Mouse (Mus musculus): ENCODE measurements at regions not wholly inside any gene's neighbourhood (a gene's known extent, or its start where the extent isn't known, plus 50 kb on each side); places are given as distances from the start of the nearest gene placed in this dataset.
A peak's percentile ranks its signal among the peaks of the same experiment; 100 is the strongest.

DNA sequence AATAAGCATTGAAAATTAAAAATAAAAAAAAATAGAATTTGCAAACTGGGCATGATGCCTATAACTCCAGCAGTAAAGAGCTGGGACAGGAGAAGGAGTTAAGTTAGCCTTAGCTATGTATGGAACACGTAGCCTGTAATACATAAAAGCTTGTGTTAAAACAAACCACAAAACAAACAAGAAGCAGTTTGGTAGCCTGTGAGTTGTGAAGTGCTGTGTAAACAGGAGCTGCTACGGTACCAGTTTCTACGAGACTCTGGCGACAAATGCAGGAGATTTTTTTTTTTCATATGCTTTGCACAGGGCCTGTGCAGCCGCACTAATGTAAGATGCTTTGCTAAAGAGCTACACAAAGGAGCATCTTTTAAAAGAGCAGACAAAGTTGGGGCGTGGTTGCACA lies 1159.1 kb downstream of the 4930447A16Rik start:
- no peak overlapping the region for H3K4me3 ChIP-seq (ENCODE audit: low read depth, low read length)
- no peaks in the 10 kb centered on the region for H3K27me3 ChIP-seq (replicated peaks; ENCODE audit: control insufficient read depth, insufficient read depth, low read length)
- 80% methylated on average over 6 of the region's 6 CpGs for WGBS
- no peaks in the 10 kb centered on the region for H3K9me3 ChIP-seq (replicated peaks; ENCODE audit: control insufficient read depth, low read length)
- H3K4me2 ChIP-seq (ENCODE audit: low read length) = no peak overlapping the region
- H3K27ac ChIP-seq (ENCODE audit: low read depth, low read length) = no peak overlapping the region
- no peak overlapping the region for H3K9ac ChIP-seq (ENCODE audit: low read length)
- DNase-seq (ENCODE audit: low spot score) (no peak), ATAC-seq (no peak)
- H3K4me1 ChIP-seq (ENCODE audit: control insufficient read depth, insufficient read depth, low read length) = no peaks in the 10 kb centered on the region
- H3K36me3 ChIP-seq (ENCODE audit: control insufficient read depth, insufficient read depth, low read length) = no peaks in the 10 kb centered on the region

- whole genome bisulfite sequencing = 66% methylated on average over 4 of the region's 4 CpGs
- Histone ChIP-seq H3K4me1 (ENCODE audit: control insufficient read depth, insufficient read depth, low read length) (no peaks in the 10 kb centered on the region), H3K27me3 (replicated peaks; ENCODE audit: control insufficient read depth, insufficient read depth, low read length) (no peaks in the 10 kb centered on the region), H3K4me3 (ENCODE audit: low read depth, low read length) (no peak overlapping the region), H3K9ac (ENCODE audit: low read length) (no peak overlapping the region), H3K36me3 (ENCODE audit: control insufficient read depth, insufficient read depth, low read length) (no peaks in the 10 kb centered on the region), H3K9me3 (replicated peaks; ENCODE audit: control insufficient read depth, low read length) (no peaks in the 10 kb centered on the region), H3K4me2 (ENCODE audit: low read length) (no peak overlapping the region), H3K27ac (ENCODE audit: low read depth, low read length) (no peak overlapping the region)
- ATAC-seq (0 out of 2 replicates have a peak, but pooled peaks have one; percentile 34), DNase-seq (ENCODE audit: low spot score) (peak; percentile 47)
Measured at GRCm38 (mm10) chr15:38585610-38586009, 1160.3 kb downstream of the 4930447A16Rik start.

- no peak for DNase-seq (ENCODE audit: low spot score)
- Histone ChIP-seq H3K9me3 (replicated peaks; ENCODE audit: control insufficient read depth, low read length) (no peaks in the 10 kb centered on the region), H3K27ac (ENCODE audit: low read depth, low read length) (no peak overlapping the region), H3K9ac (ENCODE audit: low read length) (no peak overlapping the region), H3K4me1 (ENCODE audit: control insufficient read depth, insufficient read depth, low read length) (no peaks in the 10 kb centered on the region), H3K4me3 (ENCODE audit: low read depth, low read length) (no peak overlapping the region), H3K27me3 (replicated peaks; ENCODE audit: control insufficient read depth, insufficient read depth, low read length) (no peaks in the 10 kb centered on the region), H3K36me3 (ENCODE audit: control insufficient read depth, insufficient read depth, low read length) (no peaks in the 10 kb centered on the region), H3K4me2 (ENCODE audit: low read length) (no peak overlapping the region)
- 69% methylated on average over 10 of the region's 10 CpGs for WGBS
- no peak for ATAC-seq
Measured at GRCm38 (mm10) chr15:38586594-38586993, 1161.2 kb downstream of the 4930447A16Rik start.

DNA sequence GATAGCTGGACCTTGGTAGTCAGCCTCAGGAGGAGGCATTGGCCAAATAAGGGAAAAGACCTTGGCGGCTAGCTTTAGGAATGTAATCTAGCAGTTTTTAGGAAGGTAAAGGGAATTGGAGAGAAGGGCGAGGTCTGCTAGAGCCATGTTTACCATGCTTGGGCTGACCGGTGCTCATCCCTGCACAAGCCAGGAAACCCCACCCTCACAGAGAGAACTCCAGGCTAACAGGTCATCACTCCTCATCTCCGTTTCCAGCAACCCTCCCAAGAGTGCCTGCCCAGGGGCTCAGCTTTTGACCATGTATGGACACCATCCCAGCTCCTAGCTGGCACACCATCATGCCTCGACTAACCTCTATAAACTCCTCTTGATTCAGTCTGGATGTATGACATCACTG lies 1162.9 kb downstream of the 4930447A16Rik start:
- no peak overlapping the region for H3K4me2 ChIP-seq (ENCODE audit: low read length)
- no peak overlapping the region for H3K4me3 ChIP-seq (ENCODE audit: low read depth, low read length)
- WGBS = 78% methylated on average over 5 of the region's 5 CpGs
- ATAC-seq (no peak), DNase-seq (ENCODE audit: low spot score) (no peak)
- H3K27ac ChIP-seq (ENCODE audit: low read depth, low read length) = no peak overlapping the region
- no peaks in the 10 kb centered on the region for H3K9me3 ChIP-seq (replicated peaks; ENCODE audit: control insufficient read depth, low read length)
- no peaks in the 10 kb centered on the region for H3K27me3 ChIP-seq (replicated peaks; ENCODE audit: control insufficient read depth, insufficient read depth, low read length)
- no peaks in the 10 kb centered on the region for H3K4me1 ChIP-seq (ENCODE audit: control insufficient read depth, insufficient read depth, low read length)
- H3K9ac ChIP-seq (ENCODE audit: low read length) = no peak overlapping the region
- no peaks in the 10 kb centered on the region for H3K36me3 ChIP-seq (ENCODE audit: control insufficient read depth, insufficient read depth, low read length)

GRCm38 (mm10) chr15:38589010-38589409 lies 1163.7 kb downstream of the 4930447A16Rik start:
- Histone ChIP-seq H3K36me3 (ENCODE audit: control insufficient read depth, insufficient read depth, low read length) (no peaks in the 10 kb centered on the region), H3K4me1 (ENCODE audit: control insufficient read depth, insufficient read depth, low read length) (no peaks in the 10 kb centered on the region), H3K9me3 (replicated peaks; ENCODE audit: control insufficient read depth, low read length) (no peaks in the 10 kb centered on the region), H3K27me3 (replicated peaks; ENCODE audit: control insufficient read depth, insufficient read depth, low read length) (no peaks in the 10 kb centered on the region), H3K4me2 (ENCODE audit: low read length) (no peak overlapping the region), H3K27ac (ENCODE audit: low read depth, low read length) (no peak overlapping the region), H3K4me3 (ENCODE audit: low read depth, low read length) (no peak overlapping the region), H3K9ac (ENCODE audit: low read length) (no peak overlapping the region)
- no peak for ATAC-seq
- WGBS = 87% methylated on average over 2 of the region's 2 CpGs
- no peak for DNase-seq (ENCODE audit: low spot score)

DNA sequence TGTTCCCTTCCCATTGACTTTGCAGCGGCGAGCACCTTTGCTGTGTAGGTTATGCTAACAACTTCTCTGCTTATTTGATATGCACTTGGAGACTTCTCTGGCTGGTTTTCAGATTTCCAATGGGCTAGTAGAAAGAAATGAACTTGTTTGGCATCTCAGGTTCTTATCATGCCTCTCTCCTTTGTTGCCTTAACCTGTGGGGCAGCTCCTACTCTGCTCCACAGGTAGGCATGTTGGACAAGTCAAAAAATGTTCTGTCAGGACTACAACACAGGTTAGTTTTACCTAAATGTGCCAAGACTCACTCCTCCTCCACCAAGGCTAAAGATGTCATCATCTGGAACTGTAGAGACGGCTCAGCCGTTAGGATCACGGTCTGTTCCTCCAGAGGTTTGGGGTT lies 1164.3 kb downstream of the 4930447A16Rik start:
- ATAC-seq = no peak
- no peak for DNase-seq (ENCODE audit: low spot score)
- Histone ChIP-seq H3K36me3 (ENCODE audit: control insufficient read depth, insufficient read depth, low read length) (no peaks in the 10 kb centered on the region), H3K27ac (ENCODE audit: low read depth, low read length) (no peak overlapping the region), H3K9ac (ENCODE audit: low read length) (no peak overlapping the region), H3K9me3 (replicated peaks; ENCODE audit: control insufficient read depth, low read length) (no peaks in the 10 kb centered on the region), H3K4me1 (ENCODE audit: control insufficient read depth, insufficient read depth, low read length) (no peaks in the 10 kb centered on the region), H3K4me3 (ENCODE audit: low read depth, low read length) (no peak overlapping the region), H3K27me3 (replicated peaks; ENCODE audit: control insufficient read depth, insufficient read depth, low read length) (no peaks in the 10 kb centered on the region), H3K4me2 (ENCODE audit: low read length) (no peak overlapping the region)
- 96% methylated on average over 5 of the region's 5 CpGs for WGBS

DNA sequence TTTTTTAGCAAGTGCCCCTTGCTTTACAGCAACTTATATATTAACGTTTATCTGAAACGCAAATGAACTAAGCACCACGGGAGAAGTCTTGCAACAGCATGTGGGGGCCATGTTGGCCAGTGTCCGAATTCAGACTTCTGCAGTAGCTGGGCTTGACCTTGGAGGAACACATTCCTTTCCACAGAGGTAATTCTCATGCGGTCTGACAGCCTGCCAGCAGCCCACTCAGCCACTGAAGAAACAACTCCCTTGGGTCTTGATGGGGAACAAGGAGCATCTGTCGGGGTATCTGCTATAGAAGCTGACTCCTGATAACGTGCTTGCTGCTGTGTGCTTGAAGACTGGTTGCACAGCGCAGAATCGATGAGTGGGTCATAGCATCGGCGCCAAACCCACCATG lies 1168.7 kb downstream of the 4930447A16Rik start:
- WGBS = 89% methylated on average over 11 of the region's 11 CpGs
- DNase-seq (ENCODE audit: low spot score) (no peak), ATAC-seq (no peak)
- no peak overlapping the region for H3K27ac ChIP-seq (ENCODE audit: low read depth, low read length)
- no peaks in the 10 kb centered on the region for H3K27me3 ChIP-seq (replicated peaks; ENCODE audit: control insufficient read depth, insufficient read depth, low read length)
- H3K4me2 ChIP-seq (ENCODE audit: low read length) = no peak overlapping the region
- H3K4me3 ChIP-seq (ENCODE audit: low read depth, low read length) = no peak overlapping the region
- no peak overlapping the region for H3K9ac ChIP-seq (ENCODE audit: low read length)
- H3K9me3 ChIP-seq (replicated peaks; ENCODE audit: control insufficient read depth, low read length) = no peaks in the 10 kb centered on the region
- H3K4me1 ChIP-seq (ENCODE audit: control insufficient read depth, insufficient read depth, low read length) = no peaks in the 10 kb centered on the region
- no peaks in the 10 kb centered on the region for H3K36me3 ChIP-seq (ENCODE audit: control insufficient read depth, insufficient read depth, low read length)

DNA sequence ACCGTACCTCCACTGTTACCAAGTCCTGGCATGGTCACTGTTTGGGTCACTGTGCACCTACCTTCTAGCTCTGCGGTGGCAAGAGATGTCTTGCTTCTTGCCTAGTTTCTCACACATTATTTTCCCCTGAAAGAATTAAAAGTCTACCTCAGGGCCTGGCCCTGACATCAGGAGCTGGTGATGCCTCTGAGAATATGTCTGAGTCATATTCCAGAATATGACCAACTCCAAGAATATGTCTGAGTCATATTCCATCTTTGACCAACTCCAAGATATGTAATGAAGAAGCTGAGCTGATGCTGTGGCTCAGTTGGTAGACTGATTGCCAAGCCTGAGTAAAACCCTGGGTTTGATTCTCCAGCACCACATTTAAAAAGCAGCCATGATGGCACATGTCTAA lies 1169.4 kb downstream of the 4930447A16Rik start:
- Histone ChIP-seq H3K4me2 (ENCODE audit: low read length) (no peak overlapping the region), H3K4me1 (ENCODE audit: control insufficient read depth, insufficient read depth, low read length) (no peaks in the 10 kb centered on the region), H3K27ac (ENCODE audit: low read depth, low read length) (no peak overlapping the region), H3K27me3 (replicated peaks; ENCODE audit: control insufficient read depth, insufficient read depth, low read length) (no peaks in the 10 kb centered on the region), H3K4me3 (ENCODE audit: low read depth, low read length) (no peak overlapping the region), H3K36me3 (ENCODE audit: control insufficient read depth, insufficient read depth, low read length) (no peaks in the 10 kb centered on the region), H3K9ac (ENCODE audit: low read length) (no peak overlapping the region), H3K9me3 (replicated peaks; ENCODE audit: control insufficient read depth, low read length) (no peaks in the 10 kb centered on the region)
- ATAC-seq = no peak
- DNase-seq (ENCODE audit: low spot score) = no peak
- WGBS = 96% methylated on average over 2 of the region's 2 CpGs

GRCm38 (mm10) chr15:38595820-38596219 lies 1170.5 kb downstream of the 4930447A16Rik start:
- Histone ChIP-seq H3K4me1 (ENCODE audit: control insufficient read depth, insufficient read depth, low read length) (no peaks in the 10 kb centered on the region), H3K4me3 (ENCODE audit: low read depth, low read length) (no peak overlapping the region), H3K9ac (ENCODE audit: low read length) (no peak overlapping the region), H3K27ac (ENCODE audit: low read depth, low read length) (no peak overlapping the region), H3K36me3 (ENCODE audit: control insufficient read depth, insufficient read depth, low read length) (no peaks in the 10 kb centered on the region), H3K9me3 (replicated peaks; ENCODE audit: control insufficient read depth, low read length) (no peaks in the 10 kb centered on the region), H3K4me2 (ENCODE audit: low read length) (no peak overlapping the region), H3K27me3 (replicated peaks; ENCODE audit: control insufficient read depth, insufficient read depth, low read length) (no peaks in the 10 kb centered on the region)
- 52% methylated on average over 4 of the region's 4 CpGs for WGBS
- DNase-seq (ENCODE audit: low spot score) (no peak), ATAC-seq (no peak)

Measured in forebrain, embryonic 14.5 days (tissue).